Mouse (Mus musculus) heart, embryonic 12.5 days (tissue): ENCODE data around the gene Lrmda. TPM values are rescaled to one million over a fixed set of nuclear protein-coding genes. Genes with fewer than 3 reads are reported as not detected.
A peak's percentile ranks its signal among the peaks of the same experiment; 100 is the strongest.

Experiments used
- ATAC-seq: fragments of 200-750 bp; cut with Nextera tagmentation; 2 replicates; pipeline ENCODE4 v1.8.0; 2017; ENCODE audit warnings: moderate TSS enrichment, moderate library complexity; ENCODE audit not compliant: insufficient number of reproducible peaks, low FRiP score
- H3K27ac ChIP-seq: fragments of 300-500 bp; sonication (generic); 2 replicates; pipeline ENCODE4 v1.5.1; 2016; ENCODE audit warnings: mild to moderate bottlenecking, moderate library complexity; ENCODE audit not compliant: poor library complexity, severe bottlenecking
- H3K27me3 ChIP-seq: fragments of 300-500 bp; sonication (generic); replicated peaks from 2 replicates; pipeline ENCODE4 v1.6.1; 2016; ENCODE audit warnings: mild to moderate bottlenecking, moderate library complexity
- H3K36me3 ChIP-seq: fragments of 300-500 bp; sonication (generic); 2 replicates; pipeline ENCODE4 v1.6.1; 2016; ENCODE audit warnings: mild to moderate bottlenecking, moderate library complexity
- H3K4me1 ChIP-seq: fragments of 300-500 bp; sonication (generic); replicated peaks from 2 replicates; pipeline ENCODE4 v1.6.1; 2016; ENCODE audit warnings: mild to moderate bottlenecking
- H3K4me2 ChIP-seq: fragments of 300-500 bp; sonication (generic); 2 replicates; pipeline ENCODE4 v1.6.1; 2016; ENCODE audit warnings: mild to moderate bottlenecking, moderate library complexity
- H3K4me3 ChIP-seq: fragments of 300-500 bp; sonication (generic); 2 replicates; pipeline ENCODE4 v1.5.1; 2016; ENCODE audit warnings: mild to moderate bottlenecking
- H3K9ac ChIP-seq: fragments of 300-500 bp; sonication (generic); 2 replicates; pipeline ENCODE4 v1.6.1; 2016; ENCODE audit warnings: mild to moderate bottlenecking, moderate library complexity
- H3K9me3 ChIP-seq: fragments of 300-500 bp; sonication (generic); replicated peaks from 2 replicates; pipeline ENCODE4 v1.6.1; 2016; ENCODE audit warnings: mild to moderate bottlenecking, moderate library complexity
- WGBS: fragments of 180-500 bp; shearing (Covaris S2); methylation state at CpG from one replicate; pipeline ENCODE4 v1.1.7; 2016; 5-methylcytosine and 5-hydroxymethylcytosine counted together
- polyA plus RNA-seq: library from polyadenylated mRNA; unstranded; fragments of >200 nt; fragmentation: Nextera tagmentation; extraction: Ambion mirVana; gene quantifications from 2 replicates; pipeline ENCODE4 v1.2.1, GENCODE M21; 2016

Gene Lrmda
- polyA plus RNA-seq, 1 experiment from 2014 or later, result 1.0 TPM

DNA sequence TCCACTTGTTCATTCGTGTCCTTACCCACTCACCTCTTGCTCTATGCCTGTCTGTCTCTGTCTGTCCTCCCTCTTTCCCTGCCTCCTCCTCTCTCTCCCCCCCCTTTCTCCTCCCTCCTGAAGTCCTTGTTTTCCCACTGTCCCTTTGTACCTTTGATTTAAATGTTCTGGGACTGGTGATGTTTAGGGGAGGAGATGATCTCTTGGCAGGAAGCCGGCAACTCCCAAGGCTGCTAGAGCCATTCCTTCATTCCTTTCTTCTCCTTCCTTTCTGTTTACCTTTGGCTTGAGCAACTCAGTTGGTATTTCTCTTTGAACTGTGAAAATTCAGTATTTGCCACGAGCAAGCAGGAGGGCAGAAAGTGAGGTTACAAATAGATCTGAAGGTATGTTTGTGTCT, 141.9 kb downstream of the Lrmda start:
- Histone ChIP-seq H3K9ac (no peak overlapping the region), H3K4me1 (no peaks in the 10 kb centered on the region; the same call in 1 of the 2 replicates), H3K4me2 (no peak overlapping the region), H3K36me3 (no peaks in the 10 kb centered on the region), H3K27ac (no peak overlapping the region), H3K4me3 (no peak overlapping the region), H3K9me3 (no peaks in the 10 kb centered on the region), H3K27me3 (peaks cover 3% of the 10 kb centered on the region; the same call in 1 of the 2 replicates)
- WGBS, result 31% methylated on average over 3 of the region's 3 CpGs
- ATAC-seq, result no peak

DNA sequence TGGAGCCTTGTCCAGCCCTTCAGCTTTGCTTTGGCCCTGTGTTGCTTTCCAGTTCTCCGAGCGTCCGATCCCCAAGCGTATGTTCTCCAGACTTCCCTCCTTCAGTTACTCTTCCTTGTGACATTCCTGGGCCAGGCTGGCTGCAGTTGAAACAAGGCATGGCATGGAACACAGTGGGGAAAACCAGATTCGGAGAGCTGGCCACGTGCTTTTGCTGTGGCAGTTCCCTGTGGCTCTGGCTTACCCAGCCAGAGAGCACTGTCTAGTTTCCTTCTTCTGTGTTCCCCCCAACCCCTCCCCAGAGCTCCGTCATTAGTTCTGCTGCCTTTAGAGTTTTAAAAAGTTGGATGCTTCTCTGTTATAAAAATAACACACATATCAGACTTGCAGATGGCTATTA, 147.8 kb downstream of the Lrmda start:
- no peak overlapping the region for H3K4me3 ChIP-seq
- no peak for ATAC-seq
- peak overlapping the region; percentile 38 for H3K4me2 ChIP-seq
- no peaks in the 10 kb centered on the region for H3K36me3 ChIP-seq
- H3K9me3 ChIP-seq, result no peaks in the 10 kb centered on the region
- H3K27me3 ChIP-seq, result peaks cover 3% of the 10 kb centered on the region
- H3K27ac ChIP-seq, result no peak overlapping the region
- H3K4me1 ChIP-seq, result peaks cover 11% of the 10 kb centered on the region
- WGBS, result 43% methylated on average over 7 of the region's 7 CpGs
- no peak overlapping the region for H3K9ac ChIP-seq

DNA sequence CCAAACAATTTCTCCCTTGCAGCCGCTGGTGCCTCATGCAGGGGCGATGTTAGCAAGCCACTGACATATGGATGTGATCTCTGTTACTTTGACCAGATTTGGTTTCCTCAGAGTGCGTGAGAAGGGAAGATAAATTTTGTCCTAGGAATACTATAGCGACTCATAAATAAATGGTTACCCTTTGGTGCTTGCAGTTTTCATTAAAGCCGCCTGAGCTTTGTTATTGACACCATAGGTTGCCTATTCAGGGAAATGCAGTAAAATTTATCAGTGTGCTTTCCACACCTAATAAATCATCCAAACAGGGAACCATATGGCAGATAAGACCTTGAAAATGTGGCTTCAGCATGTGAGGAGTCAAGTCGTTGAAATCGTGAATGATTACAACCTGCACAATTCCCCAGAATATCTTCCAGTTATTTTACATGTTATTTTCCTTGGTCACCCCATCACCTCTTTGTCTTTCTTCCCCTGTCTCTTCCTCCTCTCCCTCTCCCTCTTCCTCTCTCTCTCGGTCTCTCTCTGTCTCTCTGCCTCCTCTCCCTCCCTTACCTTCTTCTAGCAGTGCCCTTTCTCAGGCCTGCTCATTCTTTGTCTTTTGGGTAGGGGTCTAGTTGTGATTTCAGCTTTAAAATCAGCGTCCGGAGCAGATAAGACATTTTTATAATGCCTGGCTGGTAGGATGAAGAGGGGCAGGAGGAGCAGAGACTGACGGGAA, 148.7 kb downstream of the Lrmda start:
- 39% methylated on average over 11 of the region's 11 CpGs for WGBS

DNA sequence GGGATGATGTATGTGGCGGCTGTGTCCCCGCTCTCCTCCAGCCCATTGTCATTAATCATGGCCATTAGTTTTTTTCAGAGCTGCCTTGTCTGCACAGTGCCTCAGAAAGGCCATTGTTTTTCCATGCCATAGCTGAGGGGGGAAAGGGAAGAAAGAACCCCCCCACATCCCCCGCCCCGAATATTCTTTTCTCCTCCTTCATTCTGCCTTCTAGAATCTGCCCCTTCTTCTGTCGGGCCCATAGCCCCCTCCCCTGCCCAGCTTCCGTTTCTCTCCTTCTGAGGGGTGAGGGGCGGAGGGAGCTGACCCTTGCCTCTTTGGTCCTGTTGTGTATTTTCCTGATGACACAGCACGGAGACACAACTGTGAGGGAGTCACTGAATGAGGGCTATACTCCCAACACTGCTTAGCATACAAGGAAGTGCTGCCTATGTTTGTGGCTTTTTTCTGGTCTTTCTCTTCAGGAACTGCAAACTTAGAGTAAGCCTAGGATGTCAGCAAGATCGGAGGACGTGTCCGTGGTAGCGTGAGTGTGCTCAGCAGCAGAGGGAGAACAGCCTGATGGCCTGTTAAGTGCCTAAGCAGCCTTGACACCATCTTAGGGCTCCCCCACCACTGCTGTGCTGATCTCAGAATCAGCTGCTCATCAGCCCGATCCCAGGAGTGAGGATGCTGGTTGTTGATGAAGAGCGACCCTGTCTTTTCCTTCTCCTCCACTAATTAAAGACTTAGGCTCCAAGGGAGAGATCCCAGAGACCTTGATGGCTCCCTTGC, 149.5 kb downstream of the Lrmda start:
- H3K27ac ChIP-seq, result no peak overlapping the region
- H3K9me3 ChIP-seq, result no peaks in the 10 kb centered on the region
- H3K9ac ChIP-seq, result no peak overlapping the region
- no peak overlapping the region for H3K4me3 ChIP-seq
- ATAC-seq, result no peak
- 39% methylated on average over 14 of the region's 14 CpGs for WGBS
- H3K4me2 ChIP-seq, result peak overlapping the region; percentile 36
- peaks cover 11% of the 10 kb centered on the region for H3K4me1 ChIP-seq
- no peaks in the 10 kb centered on the region for H3K36me3 ChIP-seq
- H3K27me3 ChIP-seq, result peaks cover 3% of the 10 kb centered on the region

More for the DNA sequence above, 148.7 kb downstream of the Lrmda start:
- no peak for ATAC-seq
- peak overlapping the region; percentile 36 for H3K4me2 ChIP-seq
- peaks cover 11% of the 10 kb centered on the region for H3K4me1 ChIP-seq
- H3K27me3 ChIP-seq, result peaks cover 3% of the 10 kb centered on the region
- H3K9ac ChIP-seq, result no peak overlapping the region
- H3K27ac ChIP-seq, result no peak overlapping the region
- no peaks in the 10 kb centered on the region for H3K36me3 ChIP-seq
- H3K4me3 ChIP-seq, result no peak overlapping the region
- H3K9me3 ChIP-seq, result no peaks in the 10 kb centered on the region

DNA sequence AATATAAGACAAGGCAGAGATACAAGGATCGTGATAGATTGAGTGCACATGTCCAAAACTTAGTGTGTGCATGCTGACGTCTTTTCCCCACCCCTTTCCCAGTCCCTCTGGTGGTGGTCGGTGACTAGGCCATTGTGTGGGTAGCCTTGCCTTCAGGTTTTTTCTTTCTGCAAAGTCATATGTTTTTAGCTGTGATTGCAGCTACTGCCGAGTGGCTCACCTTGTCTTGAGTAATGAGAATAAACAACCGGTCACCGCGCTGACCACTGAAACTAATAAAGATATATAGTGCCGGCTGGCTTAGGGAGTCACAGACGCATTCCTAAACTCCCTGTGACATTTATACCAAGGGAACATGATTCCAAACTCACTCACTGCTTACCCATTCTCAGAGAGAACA, 155.2 kb downstream of the Lrmda start:
- H3K9ac ChIP-seq, result no peak overlapping the region
- no peak overlapping the region for H3K4me2 ChIP-seq
- 0 out of 2 replicates have a peak, but pooled peaks cover 3% of the 10 kb centered on the region for H3K9me3 ChIP-seq
- 73% methylated on average over 9 of the region's 9 CpGs for WGBS
- H3K4me1 ChIP-seq, result no peaks in the 10 kb centered on the region
- H3K36me3 ChIP-seq, result no peaks in the 10 kb centered on the region
- H3K4me3 ChIP-seq, result no peak overlapping the region
- H3K27ac ChIP-seq, result no peak overlapping the region
- no peaks in the 10 kb centered on the region for H3K27me3 ChIP-seq
- no peak for ATAC-seq

DNA sequence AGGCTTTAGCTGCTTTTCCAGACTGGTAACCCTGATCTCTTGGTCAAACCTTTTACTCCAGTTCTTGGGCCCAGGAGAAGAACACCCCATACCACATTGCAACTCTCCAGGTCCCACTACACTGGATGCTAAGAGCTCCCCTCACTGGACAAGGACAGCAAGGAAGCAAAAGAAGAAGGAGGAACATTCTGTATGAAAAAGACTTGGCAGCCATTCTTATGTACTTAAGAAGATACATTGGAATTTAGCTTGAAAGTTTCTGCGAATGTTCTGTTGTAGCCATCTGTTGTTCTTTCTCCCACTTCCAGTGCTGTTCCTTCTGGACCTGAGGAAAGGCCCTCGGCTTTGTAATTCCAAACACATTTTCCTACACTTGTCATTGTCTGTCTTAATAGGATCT, 160.2 kb downstream of the Lrmda start:
- no peak overlapping the region for H3K4me3 ChIP-seq
- WGBS, result 66% methylated on average over 2 of the region's 2 CpGs
- ATAC-seq, result no peak
- no peak overlapping the region for H3K27ac ChIP-seq
- H3K9me3 ChIP-seq, result 0 out of 2 replicates have a peak, but pooled peaks cover 3% of the 10 kb centered on the region
- no peaks in the 10 kb centered on the region for H3K27me3 ChIP-seq
- H3K9ac ChIP-seq, result no peak overlapping the region
- H3K4me1 ChIP-seq, result no peaks in the 10 kb centered on the region
- H3K36me3 ChIP-seq, result no peaks in the 10 kb centered on the region
- H3K4me2 ChIP-seq, result no peak overlapping the region

DNA sequence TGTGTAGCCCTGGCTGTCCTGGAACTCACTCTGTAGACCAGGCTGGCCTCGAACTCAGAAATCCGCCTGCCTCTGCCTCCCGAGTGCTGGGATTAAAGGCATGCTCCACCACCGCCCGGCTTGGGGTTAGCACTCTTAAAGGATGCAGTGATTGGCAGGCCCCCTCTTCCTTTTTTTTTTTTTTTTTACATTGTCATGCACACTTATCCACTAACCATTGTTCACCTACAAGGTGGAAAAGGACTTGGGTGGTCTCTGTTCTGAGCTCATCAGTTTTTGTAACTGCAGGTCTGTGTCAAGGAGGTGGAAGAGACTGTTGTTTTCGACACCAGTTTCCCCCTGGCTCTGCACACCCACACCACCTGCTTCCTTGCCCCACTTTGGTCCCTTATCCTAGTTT, 162.0 kb downstream of the Lrmda start:
- no peak overlapping the region for H3K27ac ChIP-seq
- H3K4me2 ChIP-seq, result no peak overlapping the region
- no peaks in the 10 kb centered on the region for H3K27me3 ChIP-seq
- 0 out of 2 replicates have a peak, but pooled peaks cover 3% of the 10 kb centered on the region for H3K9me3 ChIP-seq
- no peak for ATAC-seq
- no peaks in the 10 kb centered on the region for H3K4me1 ChIP-seq
- no peak overlapping the region for H3K9ac ChIP-seq
- 78% methylated on average over 6 of the region's 6 CpGs for WGBS
- H3K4me3 ChIP-seq, result no peak overlapping the region
- H3K36me3 ChIP-seq, result no peaks in the 10 kb centered on the region

DNA sequence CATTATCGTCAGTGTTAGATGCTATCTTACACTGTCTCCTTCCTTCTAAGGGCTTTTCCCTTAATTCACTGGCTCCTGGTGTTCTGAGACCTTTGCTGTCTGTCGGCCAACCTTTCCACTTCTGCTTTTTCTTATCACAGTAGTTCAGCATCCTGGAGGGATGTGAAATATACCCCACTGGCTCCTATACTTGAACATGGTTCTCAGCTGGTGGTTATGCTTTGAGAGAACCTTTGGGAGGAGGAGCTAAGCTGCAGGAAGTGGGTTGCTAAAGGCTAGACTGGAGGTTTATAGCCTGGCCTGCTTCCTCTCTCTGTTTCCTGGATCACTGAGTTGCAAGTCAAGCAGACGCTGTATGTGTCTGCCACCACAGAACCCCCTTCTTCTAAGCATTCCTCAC, 163.7 kb downstream of the Lrmda start:
- H3K4me1 ChIP-seq, result no peaks in the 10 kb centered on the region
- 44% methylated on average over 3 of the region's 3 CpGs for WGBS
- ATAC-seq, result no peak

DNA sequence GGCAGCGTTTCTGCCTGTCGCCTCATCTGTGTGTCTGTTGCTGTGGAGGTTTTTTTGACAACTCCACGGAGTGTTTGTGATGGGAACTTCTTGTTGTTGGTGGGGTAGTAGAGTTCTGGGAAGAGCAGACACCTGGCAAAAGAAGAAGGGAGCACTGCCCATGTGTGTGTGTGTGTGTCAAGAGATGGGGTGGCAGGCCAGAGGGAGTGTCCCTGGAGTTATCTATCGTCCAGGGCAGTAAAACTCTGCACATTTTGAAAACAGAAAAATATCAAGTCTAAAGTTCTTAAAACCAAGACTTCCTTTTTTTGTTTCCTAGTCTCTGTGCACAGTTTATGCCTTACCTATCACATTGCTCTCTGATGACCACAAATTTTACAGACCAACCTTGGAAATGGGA, 165.9 kb downstream of the Lrmda start:
- Histone ChIP-seq H3K27ac (no peak overlapping the region), H3K27me3 (no peaks in the 10 kb centered on the region), H3K4me2 (no peak overlapping the region), H3K4me3 (no peak overlapping the region), H3K9me3 (no peaks in the 10 kb centered on the region), H3K9ac (no peak overlapping the region), H3K36me3 (no peaks in the 10 kb centered on the region), H3K4me1 (no peaks in the 10 kb centered on the region)
- 77% methylated on average over 4 of the region's 4 CpGs for WGBS
- ATAC-seq, result no peak

More for the DNA sequence above, 163.7 kb downstream of the Lrmda start:
- no peak overlapping the region for H3K4me3 ChIP-seq
- no peak overlapping the region for H3K27ac ChIP-seq
- no peak overlapping the region for H3K9ac ChIP-seq
- no peaks in the 10 kb centered on the region for H3K9me3 ChIP-seq
- H3K27me3 ChIP-seq, result no peaks in the 10 kb centered on the region
- no peaks in the 10 kb centered on the region for H3K36me3 ChIP-seq
- H3K4me2 ChIP-seq, result no peak overlapping the region

DNA sequence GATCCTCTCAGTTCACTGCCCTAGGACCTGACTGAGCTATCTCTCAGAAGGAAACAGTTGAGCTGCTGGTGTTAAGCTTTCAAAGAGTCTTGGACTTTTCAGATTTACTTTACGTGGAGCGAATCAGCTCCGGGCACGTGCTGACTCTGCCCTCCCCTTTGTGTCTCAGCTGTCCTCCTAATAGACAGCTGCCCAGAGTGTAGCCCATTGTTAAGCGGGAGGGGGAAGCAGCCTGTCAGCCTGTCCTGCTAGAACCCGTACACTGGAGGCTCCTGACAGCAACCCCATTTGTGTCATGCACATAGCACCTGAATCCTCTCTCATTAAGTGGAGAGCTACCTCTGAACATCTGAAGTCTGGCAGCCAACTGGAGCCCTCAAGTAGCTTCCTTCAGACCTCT, 170.6 kb downstream of the Lrmda start:
- H3K9me3 ChIP-seq, result no peaks in the 10 kb centered on the region
- no peak overlapping the region for H3K9ac ChIP-seq
- H3K27ac ChIP-seq, result no peak overlapping the region
- H3K27me3 ChIP-seq, result no peaks in the 10 kb centered on the region
- H3K36me3 ChIP-seq, result no peaks in the 10 kb centered on the region
- H3K4me3 ChIP-seq, result no peak overlapping the region
- H3K4me1 ChIP-seq, result no peaks in the 10 kb centered on the region
- no peak for ATAC-seq
- no peak overlapping the region for H3K4me2 ChIP-seq
- WGBS, result 57% methylated on average over 6 of the region's 6 CpGs

DNA sequence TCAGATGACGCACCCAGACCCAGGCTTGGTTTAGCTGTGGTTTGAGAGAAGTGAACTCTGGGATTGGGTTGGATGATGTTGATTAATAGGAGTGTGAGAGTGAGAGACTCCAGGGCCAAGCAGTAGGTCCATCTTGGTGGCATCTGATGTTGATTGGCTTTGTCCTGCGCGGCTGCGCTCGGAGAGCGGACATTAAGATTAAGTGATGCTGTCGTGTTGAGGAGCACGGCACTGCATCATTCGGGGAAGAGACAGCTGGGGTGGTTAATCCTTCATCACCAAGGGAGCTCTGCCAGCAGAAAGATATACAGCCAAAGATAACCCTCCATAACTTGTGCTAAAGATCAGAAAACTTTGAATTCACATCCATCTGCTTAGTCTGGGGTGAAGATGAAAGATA, 172.7 kb downstream of the Lrmda start:
- Histone ChIP-seq H3K27ac (no peak overlapping the region), H3K36me3 (no peaks in the 10 kb centered on the region), H3K4me3 (no peak overlapping the region), H3K9ac (no peak overlapping the region), H3K27me3 (no peaks in the 10 kb centered on the region), H3K4me2 (no peak overlapping the region), H3K4me1 (no peaks in the 10 kb centered on the region), H3K9me3 (no peaks in the 10 kb centered on the region)
- ATAC-seq, result no peak
- 66% methylated on average over 9 of the region's 9 CpGs for WGBS
